Mouse (Mus musculus) limb, embryonic 13.5 days (tissue): Measurements from ENCODE around the gene Sept1. TPM values are rescaled to one million over a fixed set of nuclear protein-coding genes. Genes with fewer than 3 reads are reported as not detected.
"Not testable (repeated sequence)": the region's sequence is repeated elsewhere in the genome, so short reads cannot be mapped to it uniquely, and the experiment has no call there.

ENCODE experiments used
- ATAC-seq: fragments of 200-750 bp; cut with Nextera tagmentation; 2 replicates; pipeline ENCODE4 v1.8.0; 2017; ENCODE audit warnings: low read depth, moderate number of reproducible peaks, moderate TSS enrichment; ENCODE audit not compliant: low FRiP score
- H3K27ac ChIP-seq: fragments of 300-500 bp; sonication (generic); 2 replicates; pipeline ENCODE4 v1.5.1; 2015; ENCODE audit warnings: inconsistent platforms, mild to moderate bottlenecking, moderate library complexity
- H3K27me3 ChIP-seq: fragments of 300-500 bp; sonication (generic); 2 replicates; pipeline ENCODE4 v1.6.1; 2015; ENCODE audit warnings: mild to moderate bottlenecking, inconsistent platforms
- H3K36me3 ChIP-seq: fragments of 300-500 bp; sonication (generic); 2 replicates; pipeline ENCODE4 v1.6.1; 2015; ENCODE audit warnings: inconsistent platforms, mild to moderate bottlenecking, moderate library complexity
- H3K4me1 ChIP-seq: fragments of 300-500 bp; sonication (generic); 2 replicates; pipeline ENCODE4 v1.6.1; 2015; ENCODE audit warnings: inconsistent platforms
- H3K4me2 ChIP-seq: fragments of 300-500 bp; sonication (generic); replicated peaks from 2 replicates; pipeline ENCODE4 v1.6.1; 2015; ENCODE audit warnings: inconsistent platforms, mild to moderate bottlenecking, moderate library complexity
- H3K4me3 ChIP-seq: fragments of 300-500 bp; sonication (generic); 2 replicates; pipeline ENCODE4 v1.5.1; 2015; ENCODE audit warnings: moderate library complexity, mild to moderate bottlenecking, inconsistent platforms
- H3K9ac ChIP-seq: fragments of 300-500 bp; sonication (generic); 2 replicates; pipeline ENCODE4 v1.6.1; 2015; ENCODE audit warnings: mild to moderate bottlenecking, inconsistent platforms
- H3K9me3 ChIP-seq: fragments of 300-500 bp; sonication (generic); 2 replicates; pipeline ENCODE4 v1.6.1; 2016; ENCODE audit warnings: inconsistent platforms
- WGBS: fragments of 180-500 bp; shearing (Covaris S2); methylation state at CpG from one replicate; pipeline ENCODE4 v1.1.7; 2015; 5-methylcytosine and 5-hydroxymethylcytosine counted together
- polyA plus RNA-seq: library from polyadenylated mRNA; unstranded; fragments of >200 nt; fragmentation: Nextera tagmentation; extraction: Ambion mirVana; gene quantifications from 2 replicates; pipeline ENCODE4 v1.2.1, GENCODE M21; 2015

Gene Sept1
- polyA plus RNA-seq, 1 experiment from 2014 or later = 23.5 TPM

DNA sequence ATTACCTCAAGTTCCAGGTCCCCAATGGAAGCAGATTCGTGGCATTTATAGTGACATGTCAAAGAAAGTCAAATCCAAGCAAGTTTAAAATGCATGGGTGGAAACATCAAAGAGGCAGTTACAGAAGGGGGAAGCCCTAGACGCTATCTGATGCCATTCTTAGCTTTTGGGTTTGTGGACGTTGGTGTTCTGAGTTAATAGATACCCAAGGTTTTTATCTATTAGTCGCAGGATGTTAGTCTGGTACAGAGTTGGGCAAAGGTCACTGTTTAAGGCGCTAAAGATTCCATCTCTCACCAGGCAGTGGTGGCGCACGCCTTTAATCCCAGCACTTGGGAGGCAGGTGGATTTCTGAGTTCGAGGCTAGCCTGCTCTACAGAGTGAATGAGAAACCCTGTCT, 49.6 kb downstream of the Sept1 start:
- 79% methylated on average over 8 of the region's 8 CpGs for WGBS

GRCm38 (mm10) chr7:127181724-127182123, 51.2 kb downstream of the Sept1 start:
- not testable (repeated sequence) for H3K4me1 ChIP-seq, H3K4me3 ChIP-seq, ATAC-seq, H3K9ac ChIP-seq, H3K4me2 ChIP-seq, H3K36me3 ChIP-seq, H3K27ac ChIP-seq, H3K9me3 ChIP-seq, H3K27me3 ChIP-seq
- WGBS = 34% methylated on average over 3 of the region's 3 CpGs

More for the DNA sequence above, 49.6 kb downstream of the Sept1 start:
- H3K27ac ChIP-seq = no peak overlapping the region
- H3K4me1 ChIP-seq = no peaks in the 10 kb centered on the region
- no peak overlapping the region for H3K9ac ChIP-seq
- H3K4me3 ChIP-seq = no peak overlapping the region
- no peak overlapping the region for H3K4me2 ChIP-seq
- no peak for ATAC-seq
- no peaks in the 10 kb centered on the region for H3K36me3 ChIP-seq
- no peaks in the 10 kb centered on the region for H3K27me3 ChIP-seq
- 0 out of 2 replicates have a peak, but pooled peaks cover 3% of the 10 kb centered on the region for H3K9me3 ChIP-seq

DNA sequence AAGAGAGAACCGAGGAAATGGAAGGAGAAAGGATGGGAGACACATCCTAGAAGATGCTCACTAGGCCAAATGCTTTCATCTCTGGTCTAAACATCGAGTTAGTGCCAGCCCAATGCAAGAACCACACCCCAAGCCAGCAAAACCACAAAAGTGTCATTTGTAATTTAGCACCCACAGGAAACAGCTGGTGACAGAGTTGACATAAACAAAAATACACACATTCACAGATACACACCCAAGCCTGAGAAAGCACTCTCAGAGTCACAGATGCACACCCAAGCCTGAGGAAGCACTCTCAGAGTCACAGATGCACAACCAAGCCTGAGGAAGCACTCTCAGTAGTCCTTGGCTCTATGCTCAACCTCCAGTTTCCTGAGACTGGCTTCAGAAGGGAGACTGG, 52.1 kb downstream of the Sept1 start:
- no peak for ATAC-seq
- no peaks in the 10 kb centered on the region for H3K4me1 ChIP-seq
- 67% methylated on average over 2 of the region's 2 CpGs for WGBS
- H3K36me3 ChIP-seq = no peaks in the 10 kb centered on the region
- H3K27ac ChIP-seq = no peak overlapping the region
- no peak overlapping the region for H3K4me2 ChIP-seq
- H3K4me3 ChIP-seq = no peak overlapping the region
- 0 out of 2 replicates have a peak, but pooled peaks cover 3% of the 10 kb centered on the region for H3K9me3 ChIP-seq
- H3K27me3 ChIP-seq = no peaks in the 10 kb centered on the region
- H3K9ac ChIP-seq = no peak overlapping the region

GRCm38 (mm10) chr7:127176937-127177336, 56.0 kb downstream of the Sept1 start:
- Histone ChIP-seq H3K9ac (no peak overlapping the region), H3K4me1 (no peaks in the 10 kb centered on the region), H3K36me3 (no peaks in the 10 kb centered on the region), H3K27me3 (no peaks in the 10 kb centered on the region), H3K27ac (no peak overlapping the region), H3K9me3 (0 out of 2 replicates have a peak, but pooled peaks cover 3% of the 10 kb centered on the region), H3K4me2 (no peak overlapping the region), H3K4me3 (no peak overlapping the region)
- WGBS = 81% methylated on average over 4 of the region's 4 CpGs
- ATAC-seq = no peak

GRCm38 (mm10) chr7:127166501-127166900, 66.4 kb downstream of the Sept1 start:
- Histone ChIP-seq H3K4me1 (no peaks in the 10 kb centered on the region), H3K9ac (no peak overlapping the region), H3K27me3 (no peaks in the 10 kb centered on the region), H3K36me3 (no peaks in the 10 kb centered on the region), H3K9me3 (no peaks in the 10 kb centered on the region), H3K4me2 (no peak overlapping the region), H3K27ac (no peak overlapping the region), H3K4me3 (no peak overlapping the region)
- ATAC-seq = no peak
- WGBS = 84% methylated on average over 5 of the region's 5 CpGs

- Histone ChIP-seq H3K9ac (no peak overlapping the region), H3K36me3 (no peaks in the 10 kb centered on the region), H3K4me3 (no peak overlapping the region), H3K9me3 (no peaks in the 10 kb centered on the region), H3K27ac (no peak overlapping the region), H3K27me3 (no peaks in the 10 kb centered on the region), H3K4me2 (no peak overlapping the region), H3K4me1 (no peaks in the 10 kb centered on the region)
- WGBS = 85% methylated on average over 12 of the region's 12 CpGs
- ATAC-seq = no peak
These were observed 67.1 kb downstream of the Sept1 start for GRCm38 (mm10) chr7:127165607-127166493.

Other genes with a start within 250 kb of the Sept1 start
- gene Mvp, start 218.5 kb downstream of the Sept1 start, polyA plus RNA-seq = 5.5 and 5.6 TPM in 2 replicates
- 0.31 TPM in 1 of 2 replicates, not detected in the other for gene Pagr1b, start 216.6 kb downstream of the Sept1 start, polyA plus RNA-seq
- gene Pagr1a, start 215.8 kb downstream of the Sept1 start, polyA plus RNA-seq = 48.2 and 70.2 TPM in 2 replicates
- 52.2 and 64.8 TPM in 2 replicates for gene Gm42742, start 212.0 kb downstream of the Sept1 start, polyA plus RNA-seq
- 6.9 and 10.4 TPM in 2 replicates for gene Prrt2, start 211.9 kb downstream of the Sept1 start, polyA plus RNA-seq
- gene Maz, start 206.1 kb downstream of the Sept1 start, polyA plus RNA-seq = 61.9 and 64.6 TPM in 2 replicates
- gene Kif22, start 190.7 kb downstream of the Sept1 start, polyA plus RNA-seq = 113 and 118 TPM in 2 replicates
- gene Zg16, start 145.8 kb downstream of the Sept1 start, polyA plus RNA-seq = not detected in 2 replicates
- 2.6 and 2.7 TPM in 2 replicates for gene AI467606, start 141.8 kb downstream of the Sept1 start, polyA plus RNA-seq
- 3.1 and 3.4 TPM in 2 replicates for gene Qprt, start 110.9 kb downstream of the Sept1 start, polyA plus RNA-seq
- 0.25 and 0.34 TPM in 2 replicates for gene Spn, start 95.3 kb downstream of the Sept1 start, polyA plus RNA-seq
- gene Cd2bp2, start 37.1 kb downstream of the Sept1 start, polyA plus RNA-seq = 72.2 and 72.4 TPM in 2 replicates
- 31.7 and 34.8 TPM in 2 replicates for gene Tbc1d10b, start 24.7 kb downstream of the Sept1 start, polyA plus RNA-seq
- gene Mylpf, start 24.2 kb downstream of the Sept1 start, polyA plus RNA-seq = 350 and 353 TPM in 2 replicates
- 51.8 and 52.1 TPM in 2 replicates for gene Zfp553, start 69 bp downstream of the Sept1 start, polyA plus RNA-seq
- gene Zfp771, start 11.1 kb upstream of the Sept1 start, polyA plus RNA-seq = 75.1 and 82.7 TPM in 2 replicates
- 172 and 176 TPM in 2 replicates for gene Dctpp1, start 27.6 kb upstream of the Sept1 start, polyA plus RNA-seq
- 69.4 and 72.8 TPM in 2 replicates for gene Sephs2, start 40.9 kb upstream of the Sept1 start, polyA plus RNA-seq
- gene Itgal, start 63.1 kb upstream of the Sept1 start, polyA plus RNA-seq = 0.69 TPM in 2 replicates
- gene Zfp768, start 112.5 kb upstream of the Sept1 start, polyA plus RNA-seq = 19.8 and 20.6 TPM in 2 replicates
- gene Zfp747, start 142.9 kb upstream of the Sept1 start, polyA plus RNA-seq = 8.7 and 9.2 TPM in 2 replicates
- 5.9 and 6.8 TPM in 2 replicates for gene 9130019O22Rik, start 154.0 kb upstream of the Sept1 start, polyA plus RNA-seq
- 7.6 and 7.9 TPM in 2 replicates for gene E430018J23Rik, start 160.5 kb upstream of the Sept1 start, polyA plus RNA-seq
- 8.1 and 8.4 TPM in 2 replicates for gene Zfp764, start 173.7 kb upstream of the Sept1 start, polyA plus RNA-seq
- 27.4 and 28.8 TPM in 2 replicates for gene Zfp688, start 188.9 kb upstream of the Sept1 start, polyA plus RNA-seq
- gene Zfp689, start 216.0 kb upstream of the Sept1 start, polyA plus RNA-seq = 12.2 and 13.9 TPM in 2 replicates
- gene Prr14, start 226.5 kb upstream of the Sept1 start, polyA plus RNA-seq = 37.6 and 42.3 TPM in 2 replicates
- gene Fbrs, start 246.1 kb upstream of the Sept1 start, polyA plus RNA-seq = 15.0 and 15.3 TPM in 2 replicates